Mouse (Mus musculus) myocyte (in vitro differentiated cells): ENCODE measurements around the gene Itga8. TPM values are rescaled to one million over a fixed set of nuclear protein-coding genes. Genes with fewer than 3 reads are reported as not detected.

ENCODE experiments used
- H3K27me3 ChIP-seq: one replicate; pipeline ENCODE4 v1.6.1; 2011; ENCODE audit not compliant: control insufficient read depth, insufficient read depth, insufficient read length
- H3K36me3 ChIP-seq: one replicate; pipeline ENCODE4 v1.6.1; 2011; ENCODE audit not compliant: control insufficient read depth, insufficient read depth
- H3K4me2 ChIP-seq: one replicate; pipeline ENCODE4 v1.6.1; 2011; ENCODE audit warnings: low read depth, control low read depth
- H3K4me3 ChIP-seq: one replicate; pipeline ENCODE4 v1.5.1; 2011; ENCODE audit warnings: mild to moderate bottlenecking, control low read depth, moderate library complexity
- H3K79me2 ChIP-seq: one replicate; pipeline ENCODE4 v1.6.1; 2011; ENCODE audit not compliant: control insufficient read depth, insufficient read depth
- H3ac ChIP-seq: one replicate; pipeline ENCODE4 v1.6.1; 2011; ENCODE audit not compliant: control insufficient read depth, insufficient read length
- CEBPB ChIP-seq: IDR thresholded peaks from 2 replicates; pipeline ENCODE4 v1.6.1; 2011; ENCODE audit warnings: mild to moderate bottlenecking, moderate library complexity; ENCODE audit not compliant: poor library complexity, insufficient read depth, severe bottlenecking
- E2F4 ChIP-seq: IDR thresholded peaks from one replicate; pipeline ENCODE4 v1.6.1; 2011; ENCODE audit warnings: mild to moderate bottlenecking, control low read depth, moderate library complexity; ENCODE audit not compliant: insufficient read depth
- MAX ChIP-seq: IDR thresholded peaks from one replicate; pipeline ENCODE4 v1.6.1; 2011; ENCODE audit warnings: low read depth, mild to moderate bottlenecking, control low read depth
- MYOD1 ChIP-seq, 3 experiments: IDR thresholded peaks; one replicate each; pipeline ENCODE4 v1.6.1; 2011; ENCODE audit warnings: control low read depth in 2 of 3, low read depth in 2 of 3, mild to moderate bottlenecking in 2 of 3, moderate library complexity in 1 of 3; ENCODE audit not compliant: insufficient read length in 2 of 3, control insufficient read depth in 1 of 3
- MYOG ChIP-seq, 3 experiments: IDR thresholded peaks; one replicate each; pipeline ENCODE4 v1.6.1; 2011; ENCODE audit warnings: control low read depth in 2 of 3, low read depth in 2 of 3, mild to moderate bottlenecking in 2 of 3; ENCODE audit not compliant: insufficient read length in 2 of 3, control insufficient read depth in 1 of 3, insufficient read depth in 1 of 3
- POLR2A ChIP-seq: IDR thresholded peaks from one replicate; pipeline ENCODE4 v1.6.1; 2011; ENCODE audit warnings: low read depth, mild to moderate bottlenecking, control low read depth, moderate library complexity; ENCODE audit not compliant: insufficient read length
- POLR2AphosphoS2 ChIP-seq: IDR thresholded peaks from one replicate; pipeline ENCODE4 v1.6.1; 2011; ENCODE audit warnings: low read depth, control low read depth; ENCODE audit not compliant: insufficient read length
- REST ChIP-seq: IDR thresholded peaks from one replicate; pipeline ENCODE4 v1.6.1; 2011; ENCODE audit warnings: mild to moderate bottlenecking, control low read depth, moderate library complexity; ENCODE audit not compliant: insufficient read depth, insufficient read length
- SRF ChIP-seq: IDR thresholded peaks from one replicate; pipeline ENCODE4 v1.6.1; 2011; ENCODE audit warnings: low read depth; ENCODE audit not compliant: control insufficient read depth, insufficient read length
- TCF12 ChIP-seq: IDR thresholded peaks from one replicate; pipeline ENCODE4 v1.6.1; 2011; ENCODE audit warnings: mild to moderate bottlenecking, control low read depth; ENCODE audit not compliant: poor library complexity, insufficient read depth, severe bottlenecking
- TCF3 ChIP-seq: IDR thresholded peaks from one replicate; pipeline ENCODE4 v1.6.1; 2011; ENCODE audit warnings: low read depth, control low read depth; ENCODE audit not compliant: insufficient read length
- USF1 ChIP-seq: IDR thresholded peaks from one replicate; pipeline ENCODE4 v1.6.1; 2011; ENCODE audit warnings: low read depth, mild to moderate bottlenecking, control low read depth, moderate library complexity
- polyA plus RNA-seq: library from polyadenylated mRNA; unstranded; fragments of >200 nt; fragmentation: generic; extraction: Trizol; gene quantifications from one replicate; pipeline ENCODE4 v1.2.1, GENCODE M21; 2012; ENCODE audit warnings: missing spikeins

The Itga8 gene
- polyA plus RNA-seq, 1 experiment, result 0.08 TPM

- no peaks in the 10 kb centered on the region for H3K36me3 ChIP-seq
- H3K27me3 ChIP-seq, result no peaks in the 10 kb centered on the region
- TF ChIP-seq MYOG (IDR thresholded peaks at IDR 0.05; ENCODE audit: control insufficient read depth in 1 of 3, insufficient read depth in 1 of 3, insufficient read length in 2 of 3, low read depth in 2 of 3), result no peak
- no peak for TF ChIP-seq SRF
- TF ChIP-seq POLR2A, result no peak
- no peak for TF ChIP-seq POLR2AphosphoS2
- no peak for TF ChIP-seq MAX
- TF ChIP-seq E2F4, result no peak
- no peak for TF ChIP-seq TCF3
- no peak for TF ChIP-seq MYOD1 (IDR thresholded peaks at IDR 0.05; ENCODE audit: control insufficient read depth in 1 of 3, insufficient read length in 2 of 3, low read depth in 2 of 3)
- TF ChIP-seq REST, result no peak
- TF ChIP-seq TCF12, result no peak
- no peak overlapping the region for H3K4me2 ChIP-seq
- no peak overlapping the region for H3K4me3 ChIP-seq
- no peak overlapping the region for H3ac ChIP-seq
- no peaks in the 10 kb centered on the region for H3K79me2 ChIP-seq
These were observed 21.1 kb downstream of the Itga8 start for GRCm38 (mm10) chr2:12280664-12281063.

GRCm38 (mm10) chr2:12279070-12279612 is 22.6 kb downstream of the Itga8 start:
- no peaks in the 10 kb centered on the region for H3K79me2 ChIP-seq
- no peak overlapping the region for H3K4me2 ChIP-seq
- H3K4me3 ChIP-seq, result no peak overlapping the region
- TF ChIP-seq TCF3 (no peak), CEBPB (no peak), USF1 (no peak), TCF12 (no peak), POLR2AphosphoS2 (no peak), SRF (no peak), E2F4 (no peak), POLR2A (no peak), MYOD1 (IDR thresholded peaks at IDR 0.05; ENCODE audit: control insufficient read depth in 1 of 3, insufficient read length in 2 of 3, low read depth in 2 of 3) (no peak), MAX (no peak), REST (no peak), MYOG (IDR thresholded peaks at IDR 0.05; ENCODE audit: control insufficient read depth in 1 of 3, insufficient read depth in 1 of 3, insufficient read length in 2 of 3, low read depth in 2 of 3) (no peak)
- no peaks in the 10 kb centered on the region for H3K27me3 ChIP-seq
- no peaks in the 10 kb centered on the region for H3K36me3 ChIP-seq
- H3ac ChIP-seq, result no peak overlapping the region

GRCm38 (mm10) chr2:12256635-12257317 is 44.9 kb downstream of the Itga8 start:
- Histone ChIP-seq H3K4me2 (no peak overlapping the region), H3ac (no peak overlapping the region), H3K79me2 (no peaks in the 10 kb centered on the region), H3K27me3 (no peaks in the 10 kb centered on the region), H3K4me3 (no peak overlapping the region), H3K36me3 (no peaks in the 10 kb centered on the region)
- TF ChIP-seq SRF (no peak), POLR2A (no peak), MAX (no peak), USF1 (no peak), TCF3 (no peak), MYOG (IDR thresholded peaks at IDR 0.05; ENCODE audit: control insufficient read depth in 1 of 3, insufficient read depth in 1 of 3, insufficient read length in 2 of 3, low read depth in 2 of 3) (no peak), POLR2AphosphoS2 (no peak), REST (no peak), CEBPB (no peak), E2F4 (no peak), TCF12 (no peak), MYOD1 (IDR thresholded peaks at IDR 0.05; ENCODE audit: control insufficient read depth in 1 of 3, insufficient read length in 2 of 3, low read depth in 2 of 3) (no peak)

GRCm38 (mm10) chr2:12255901-12256300 is 45.8 kb downstream of the Itga8 start:
- Histone ChIP-seq H3ac (no peak overlapping the region), H3K79me2 (no peaks in the 10 kb centered on the region), H3K27me3 (no peaks in the 10 kb centered on the region), H3K4me2 (no peak overlapping the region), H3K4me3 (no peak overlapping the region), H3K36me3 (no peaks in the 10 kb centered on the region)
- no peak for TF ChIP-seq TCF12
- TF ChIP-seq MYOG (IDR thresholded peaks at IDR 0.05; ENCODE audit: control insufficient read depth in 1 of 3, insufficient read depth in 1 of 3, insufficient read length in 2 of 3, low read depth in 2 of 3), result no peak
- no peak for TF ChIP-seq MYOD1 (IDR thresholded peaks at IDR 0.05; ENCODE audit: control insufficient read depth in 1 of 3, insufficient read length in 2 of 3, low read depth in 2 of 3)
- no peak for TF ChIP-seq CEBPB
- no peak for TF ChIP-seq POLR2AphosphoS2

GRCm38 (mm10) chr2:12235345-12235744 is 66.4 kb downstream of the Itga8 start:
- Histone ChIP-seq H3K4me3 (no peak overlapping the region), H3K36me3 (no peaks in the 10 kb centered on the region), H3ac (no peak overlapping the region), H3K27me3 (no peaks in the 10 kb centered on the region), H3K4me2 (no peak overlapping the region), H3K79me2 (no peaks in the 10 kb centered on the region)
- no peak for TF ChIP-seq MYOD1 (IDR thresholded peaks at IDR 0.05; ENCODE audit: control insufficient read depth in 1 of 3, insufficient read length in 2 of 3, low read depth in 2 of 3)
